Mouse (Mus musculus) heart, postnatal 14 days (tissue): ENCODE measurements around the gene Gm3739. TPM values are rescaled to one million over a fixed set of nuclear protein-coding genes. Genes with fewer than 3 reads are reported as not detected.
"Not testable (repeated sequence)": the region's sequence is repeated elsewhere in the genome, so short reads cannot be mapped to it uniquely, and the experiment has no call there.

Experiments
- DNase-seq, 2 experiments: peaks; one replicate each; pipeline ENCODE4 v3.0.0; 2021 to 2022
- intact Hi-C: fragments of 180-260 bp; cut with DNase I; formaldehyde crosslinking; loops from one replicate; pipeline ENCODE4 v1.15.1; 2025
- long read RNA-seq, 2 experiments: library from polyadenylated mRNA; stranded (forward); transcript quantifications; one replicate each; pipeline ENCODE4 v2.0.0; 2021
- total RNA-seq, 2 experiments: library from RNA; stranded (reverse); gene quantifications; 2 replicates each; pipeline ENCODE4 v1.2.3; 2021

The Gm3739 gene
- under 1 TPM; 0.26 to 0.37 TPM for total RNA-seq
- long read RNA-seq, experiment 1, result 0 reads
- long read RNA-seq, experiment 2, result 0 reads

- DNase-seq, result peak; percentile 19 to 27
- intact Hi-C loops, result not testable (repeated sequence)
Measured at GRCm38 (mm10) chr14:7314661-7315060, at the start of gene Gm3739. TSS of gene Gm3739 (minus strand) at chr14:7315049.

- DNase-seq, intact Hi-C loops: not testable (repeated sequence)
Measured at GRCm38 (mm10) chr14:7332295-7332694, 17.4 kb upstream of the Gm3739 start, which contains the start of gene Gm5797. TSS of gene Gm5797 (minus strand) at chr14:7332395.

GRCm38 (mm10) chr14:7315093-7315492 is 244 bp upstream of the Gm3739 start:
- peak; percentile 1 to 3 for DNase-seq
- intact Hi-C loops, result not testable (repeated sequence)

- DNase-seq, result not testable (repeated sequence)
Measured at GRCm38 (mm10) chr14:7264614-7265013, 50.2 kb downstream of the Gm3739 start, which contains the start of gene Gm3727. TSS of gene Gm3727 (minus strand) at chr14:7264714.

More at GRCm38 (mm10) chr14:7264614-7265013, 50.2 kb downstream of the Gm3739 start, which contains the start of gene Gm3727:
- intact Hi-C loops, result not testable (repeated sequence)

Other genes starting within 250 kb of the Gm3739 start
- gene Gm3696, start 214.4 kb downstream of the Gm3739 start, total RNA-seq, result under 1 TPM in 1 of 2 experiments, not detected in 1; 0.32 TPM
- not detected for gene Gm6676, start 189.6 kb downstream of the Gm3739 start, total RNA-seq
- under 1 TPM; 0.48 to 0.56 TPM for gene Gm3512, start 140.5 kb downstream of the Gm3739 start, total RNA-seq
- not detected for gene Gm16434, start 120.5 kb downstream of the Gm3739 start, total RNA-seq
- not detected for gene Gm3727, start 50.3 kb downstream of the Gm3739 start, total RNA-seq
- not detected for gene Gm5797, start 17.3 kb upstream of the Gm3739 start, total RNA-seq
- gene Gm8374, start 50.1 kb upstream of the Gm3739 start, total RNA-seq, result not detected
- gene Gm3755, start 135.9 kb upstream of the Gm3739 start, total RNA-seq, result not detected
- under 1 TPM in 1 of 2 experiments, not detected in 1; 0.15 TPM for gene Gm3752, start 168.7 kb upstream of the Gm3739 start, total RNA-seq